Mouse (Mus musculus): ENCODE measurements around the gene Tmem189. TPM values are rescaled to one million over a fixed set of nuclear protein-coding genes. Genes with fewer than 3 reads are reported as not detected.

Tmem189 gene
- polyA plus RNA-seq, 1 experiment from 2014 or later = 30.5 TPM

- peaks cover 7% of the 10 kb centered on the region for H3K27me3 ChIP-seq (replicated peaks; ENCODE audit: control insufficient read depth, insufficient read depth, low read length)
- no peak overlapping the region for H3K27ac ChIP-seq (ENCODE audit: low read depth, low read length)
- no peak overlapping the region for H3K4me3 ChIP-seq (ENCODE audit: low read depth, low read length)
- ATAC-seq (replicated peaks; ENCODE audit: low FRiP score) (no peak), DNase-seq (ENCODE audit: low spot score) (no peak)
- peaks cover 6% of the 10 kb centered on the region; the same call in 1 of the 2 replicates for H3K36me3 ChIP-seq (ENCODE audit: control insufficient read depth, insufficient read depth, low read length)
- WGBS = 84% methylated on average over 4 of the region's 4 CpGs
- no peak overlapping the region for H3K9ac ChIP-seq (ENCODE audit: low read depth, low read length)
- H3K4me1 ChIP-seq (replicated peaks; ENCODE audit: control insufficient read depth, insufficient read depth, low read length) = peaks cover 35% of the 10 kb centered on the region
- H3K9me3 ChIP-seq (ENCODE audit: control insufficient read depth, low read length) = no peaks in the 10 kb centered on the region
- no peak overlapping the region for H3K4me2 ChIP-seq
These were observed 31.6 kb downstream of the Tmem189 start for GRCm38 (mm10) chr2:167657973-167658372.

GRCm38 (mm10) chr2:167656629-167657478, 32.8 kb downstream of the Tmem189 start:
- peak overlapping the region; percentile 31 for H3K4me2 ChIP-seq
- ATAC-seq (replicated peaks; ENCODE audit: low FRiP score) = no peak
- peaks cover 11% of the 10 kb centered on the region; the same call in 1 of the 2 replicates for H3K36me3 ChIP-seq (ENCODE audit: control insufficient read depth, insufficient read depth, low read length)
- peaks cover 7% of the 10 kb centered on the region; the same call in 1 of the 2 replicates for H3K27me3 ChIP-seq (replicated peaks; ENCODE audit: control insufficient read depth, insufficient read depth, low read length)
- DNase-seq (ENCODE audit: low spot score) = no peak
- peaks cover 29% of the 10 kb centered on the region for H3K4me1 ChIP-seq (replicated peaks; ENCODE audit: control insufficient read depth, insufficient read depth, low read length)
- no peaks in the 10 kb centered on the region for H3K9me3 ChIP-seq (ENCODE audit: control insufficient read depth, low read length)
- peak overlapping the region; percentile 25; the same call in 1 of the 2 replicates for H3K27ac ChIP-seq (ENCODE audit: low read depth, low read length)
- peak overlapping the region; percentile 3; the same call in 1 of the 2 replicates for H3K9ac ChIP-seq (ENCODE audit: low read depth, low read length)
- H3K4me3 ChIP-seq (ENCODE audit: low read depth, low read length) = 0 out of 2 replicates have a peak overlapping the region, but pooled peaks have one; percentile 1
- 59% methylated on average over 16 of the region's 16 CpGs for WGBS

- no peak overlapping the region for H3K4me3 ChIP-seq (ENCODE audit: low read depth, low read length)
- H3K4me2 ChIP-seq = no peak overlapping the region
- 93% methylated on average over 10 of the region's 10 CpGs for WGBS
- H3K36me3 ChIP-seq (ENCODE audit: control insufficient read depth, insufficient read depth, low read length) = peaks cover 14% of the 10 kb centered on the region; the same call in 1 of the 2 replicates
- ATAC-seq (replicated peaks; ENCODE audit: low FRiP score) = no peak
- peaks cover 18% of the 10 kb centered on the region for H3K4me1 ChIP-seq (replicated peaks; ENCODE audit: control insufficient read depth, insufficient read depth, low read length)
- H3K27ac ChIP-seq (ENCODE audit: low read depth, low read length) = no peak overlapping the region; the same call in 1 of the 2 replicates
- DNase-seq (ENCODE audit: low spot score) = no peak
- H3K9me3 ChIP-seq (ENCODE audit: control insufficient read depth, low read length) = no peaks in the 10 kb centered on the region
- H3K9ac ChIP-seq (ENCODE audit: low read depth, low read length) = no peak overlapping the region
- H3K27me3 ChIP-seq (replicated peaks; ENCODE audit: control insufficient read depth, insufficient read depth, low read length) = peaks cover 11% of the 10 kb centered on the region
These were observed 34.6 kb downstream of the Tmem189 start for GRCm38 (mm10) chr2:167654911-167655600.

- DNase-seq (ENCODE audit: low spot score) (no peak), ATAC-seq (replicated peaks; ENCODE audit: low FRiP score) (no peak)
- Histone ChIP-seq H3K36me3 (ENCODE audit: control insufficient read depth, insufficient read depth, low read length) (peaks cover 13% of the 10 kb centered on the region; the same call in 1 of the 2 replicates), H3K9me3 (ENCODE audit: control insufficient read depth, low read length) (no peaks in the 10 kb centered on the region), H3K4me3 (ENCODE audit: low read depth, low read length) (no peak overlapping the region), H3K4me1 (replicated peaks; ENCODE audit: control insufficient read depth, insufficient read depth, low read length) (peaks cover 5% of the 10 kb centered on the region; the same call in 1 of the 2 replicates), H3K27ac (ENCODE audit: low read depth, low read length) (no peak overlapping the region), H3K4me2 (no peak overlapping the region), H3K27me3 (replicated peaks; ENCODE audit: control insufficient read depth, insufficient read depth, low read length) (peaks cover 4% of the 10 kb centered on the region; the same call in 1 of the 2 replicates), H3K9ac (ENCODE audit: low read depth, low read length) (no peak overlapping the region)
- WGBS = 76% methylated on average over 7 of the region's 7 CpGs
These were observed 36.9 kb downstream of the Tmem189 start for GRCm38 (mm10) chr2:167652694-167653093.

- peaks cover 11% of the 10 kb centered on the region; the same call in 1 of the 2 replicates for H3K36me3 ChIP-seq (ENCODE audit: control insufficient read depth, insufficient read depth, low read length)
- H3K9me3 ChIP-seq (ENCODE audit: control insufficient read depth, low read length) = no peaks in the 10 kb centered on the region
- H3K4me3 ChIP-seq (ENCODE audit: low read depth, low read length) = no peak overlapping the region
- H3K4me2 ChIP-seq = no peak overlapping the region
- 88% methylated on average over 9 of the region's 9 CpGs for WGBS
- H3K4me1 ChIP-seq (replicated peaks; ENCODE audit: control insufficient read depth, insufficient read depth, low read length) = no peaks in the 10 kb centered on the region; the same call in 1 of the 2 replicates
- H3K27ac ChIP-seq (ENCODE audit: low read depth, low read length) = no peak overlapping the region
- ATAC-seq (replicated peaks; ENCODE audit: low FRiP score) (no peak), DNase-seq (ENCODE audit: low spot score) (no peak)
- H3K27me3 ChIP-seq (replicated peaks; ENCODE audit: control insufficient read depth, insufficient read depth, low read length) = peaks cover 4% of the 10 kb centered on the region; the same call in 1 of the 2 replicates
- no peak overlapping the region for H3K9ac ChIP-seq (ENCODE audit: low read depth, low read length)
These were observed 38.0 kb downstream of the Tmem189 start for GRCm38 (mm10) chr2:167651622-167652021.

- Histone ChIP-seq H3K9ac (ENCODE audit: low read depth, low read length) (no peak overlapping the region), H3K27ac (ENCODE audit: low read depth, low read length) (no peak overlapping the region), H3K9me3 (ENCODE audit: control insufficient read depth, low read length) (no peaks in the 10 kb centered on the region), H3K36me3 (ENCODE audit: control insufficient read depth, insufficient read depth, low read length) (peaks cover 16% of the 10 kb centered on the region; the same call in 1 of the 2 replicates), H3K4me3 (ENCODE audit: low read depth, low read length) (no peak overlapping the region), H3K4me1 (replicated peaks; ENCODE audit: control insufficient read depth, insufficient read depth, low read length) (no peaks in the 10 kb centered on the region; the same call in 1 of the 2 replicates), H3K4me2 (no peak overlapping the region), H3K27me3 (replicated peaks; ENCODE audit: control insufficient read depth, insufficient read depth, low read length) (peaks cover 4% of the 10 kb centered on the region; the same call in 1 of the 2 replicates)
- ATAC-seq (replicated peaks; ENCODE audit: low FRiP score) = no peak
- no peak for DNase-seq (ENCODE audit: low spot score)
- 80% methylated on average over 12 of the region's 12 CpGs for WGBS
These were observed 40.2 kb downstream of the Tmem189 start for GRCm38 (mm10) chr2:167649290-167650032.

- H3K9me3 ChIP-seq (ENCODE audit: control insufficient read depth, low read length) = no peaks in the 10 kb centered on the region
- no peak overlapping the region for H3K9ac ChIP-seq (ENCODE audit: low read depth, low read length)
- H3K27me3 ChIP-seq (replicated peaks; ENCODE audit: control insufficient read depth, insufficient read depth, low read length) = peaks cover 1% of the 10 kb centered on the region; the same call in 1 of the 2 replicates
- H3K4me2 ChIP-seq = no peak overlapping the region
- no peak for DNase-seq (ENCODE audit: low spot score)
- peaks cover 10% of the 10 kb centered on the region; the same call in 1 of the 2 replicates for H3K36me3 ChIP-seq (ENCODE audit: control insufficient read depth, insufficient read depth, low read length)
- WGBS = 79% methylated on average over 4 of the region's 4 CpGs
- no peaks in the 10 kb centered on the region; the same call in 1 of the 2 replicates for H3K4me1 ChIP-seq (replicated peaks; ENCODE audit: control insufficient read depth, insufficient read depth, low read length)
- H3K27ac ChIP-seq (ENCODE audit: low read depth, low read length) = no peak overlapping the region
- ATAC-seq (replicated peaks; ENCODE audit: low FRiP score) = no peak
- H3K4me3 ChIP-seq (ENCODE audit: low read depth, low read length) = no peak overlapping the region
These were observed 43.2 kb downstream of the Tmem189 start for GRCm38 (mm10) chr2:167646411-167646810.
